Mouse (Mus musculus): ENCODE measurements around the gene Anks1.
A peak's percentile ranks its signal among the peaks of the same experiment; 100 is the strongest.

The Anks1 gene

DNA sequence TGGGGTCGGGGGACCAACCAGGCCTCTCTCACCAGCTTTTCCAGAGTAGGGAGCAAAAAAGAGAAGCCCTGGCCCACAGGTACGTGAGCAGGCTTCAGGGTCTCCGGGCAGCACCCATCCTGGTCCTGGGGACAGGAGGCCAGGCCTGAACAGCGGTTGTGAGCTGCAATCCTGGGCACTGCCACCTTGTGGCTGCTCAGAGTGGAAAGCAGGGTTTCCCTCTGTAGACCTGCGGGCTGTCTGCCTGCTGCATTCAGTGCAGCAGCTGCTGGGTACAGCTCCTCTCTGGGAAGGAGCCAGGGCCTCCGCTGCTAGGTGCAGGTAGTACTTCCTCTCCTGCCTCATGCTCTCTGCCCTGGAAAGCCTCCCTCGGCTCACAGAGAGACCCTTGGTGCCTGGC is 152.4 kb downstream of the Anks1 start:
- DNase-seq: peak; percentile 67 to 73

DNA sequence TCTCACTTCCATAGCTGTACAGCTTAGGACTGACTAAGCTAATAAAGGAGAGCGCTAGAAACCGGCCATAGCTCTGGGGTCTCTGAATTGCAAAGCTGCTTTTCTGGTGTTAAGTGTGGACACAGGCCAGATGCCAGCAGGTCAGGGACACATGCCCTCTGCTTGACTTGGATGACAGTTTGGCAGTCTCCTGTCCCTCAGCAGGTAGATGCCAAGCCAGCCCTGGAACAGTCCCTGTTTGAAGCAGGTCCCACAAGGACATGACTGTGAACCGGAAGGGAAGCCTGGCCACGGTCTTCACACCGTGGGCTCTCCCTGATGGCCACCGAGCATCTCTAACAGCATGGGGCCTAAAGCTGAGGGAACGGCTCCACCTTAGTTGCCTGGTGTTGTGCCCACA is 153.6 kb downstream of the Anks1 start:
- peak; percentile 67 to 74 for DNase-seq

- DNase-seq: no peak
These were observed 154.1 kb downstream of the Anks1 start for GRCm38 (mm10) chr17:28063163-28063562.

DNA sequence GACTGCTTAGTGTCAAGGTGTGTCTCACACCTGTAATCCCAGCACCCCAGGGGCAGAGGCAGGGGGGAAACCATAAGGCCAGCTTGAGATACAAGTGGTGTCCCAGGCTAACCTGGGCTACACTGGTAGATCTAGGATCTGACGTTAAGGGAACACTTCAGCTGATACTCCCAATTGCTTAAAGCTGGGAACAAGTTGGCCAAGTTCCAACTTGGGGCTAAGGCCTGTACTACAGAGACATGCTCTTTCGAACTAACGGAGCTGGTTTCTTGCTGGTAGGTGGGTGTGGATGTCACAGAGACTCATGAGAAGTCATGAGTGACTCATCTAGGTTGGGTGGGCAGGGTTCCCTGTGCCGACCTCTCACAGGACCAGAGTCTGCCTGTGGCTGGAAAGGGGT is 158.2 kb downstream of the Anks1 start:
- DNase-seq: no peak

DNA sequence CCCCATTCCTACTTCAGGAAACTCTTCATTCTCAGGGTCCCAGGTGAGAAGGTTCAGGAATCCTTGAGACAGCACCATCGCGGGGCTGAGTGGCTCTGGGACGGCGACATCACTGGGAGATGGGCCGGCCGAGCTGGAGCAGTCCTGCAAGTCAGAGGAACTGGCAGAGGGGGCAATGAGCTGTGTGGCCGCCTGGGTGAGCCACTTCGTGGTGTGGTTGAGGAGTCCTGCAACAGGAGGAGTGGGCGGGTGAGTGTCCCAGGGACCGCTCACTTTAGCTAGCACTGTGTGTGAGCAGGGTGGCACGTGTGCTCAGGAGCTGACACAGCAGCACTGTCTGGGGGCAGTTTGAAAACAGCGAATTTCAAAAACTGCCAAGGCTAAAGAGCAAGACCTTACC is 160.3 kb downstream of the Anks1 start:
- DNase-seq: no peak

- DNase-seq: peak; percentile 60 to 76
These were observed 161.2 kb downstream of the Anks1 start for GRCm38 (mm10) chr17:28070256-28070655.

DNA sequence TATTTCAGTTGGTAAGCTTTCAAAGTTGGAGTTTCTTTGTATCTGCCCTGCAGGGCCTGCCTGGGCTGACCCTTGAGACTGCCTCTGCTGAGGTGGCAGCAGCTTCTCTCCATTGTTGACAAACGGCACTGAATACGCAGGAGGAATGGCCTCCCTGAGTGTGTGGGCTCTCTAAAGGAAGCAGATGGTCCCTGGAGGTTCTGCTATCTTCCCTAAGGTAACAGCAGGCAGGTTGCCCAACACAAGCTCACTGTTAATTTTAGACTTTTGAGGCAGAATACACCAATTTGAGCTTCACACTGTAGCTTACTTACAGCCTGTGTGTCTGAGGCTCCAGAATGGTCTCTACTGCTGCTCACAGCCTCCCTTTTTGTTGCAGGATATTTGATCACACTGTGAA is 163.6 kb downstream of the Anks1 start:
- no peak for DNase-seq

GRCm38 (mm10) chr17:28074486-28074885 is 165.4 kb downstream of the Anks1 start:
- no peak for DNase-seq

GRCm38 (mm10) chr17:28078028-28078427 is 168.9 kb downstream of the Anks1 start:
- DNase-seq: no peak

GRCm38 (mm10) chr17:28079618-28080017 is 170.5 kb downstream of the Anks1 start:
- peak; percentile 94 to 97 for DNase-seq

- DNase-seq: peak; percentile 69 to 79
These were observed 171.1 kb downstream of the Anks1 start, which contains the start of gene Tcp11 for GRCm38 (mm10) chr17:28080045-28080816. TSS of gene Tcp11 (minus strand) at chr17:28080639.

DNA sequence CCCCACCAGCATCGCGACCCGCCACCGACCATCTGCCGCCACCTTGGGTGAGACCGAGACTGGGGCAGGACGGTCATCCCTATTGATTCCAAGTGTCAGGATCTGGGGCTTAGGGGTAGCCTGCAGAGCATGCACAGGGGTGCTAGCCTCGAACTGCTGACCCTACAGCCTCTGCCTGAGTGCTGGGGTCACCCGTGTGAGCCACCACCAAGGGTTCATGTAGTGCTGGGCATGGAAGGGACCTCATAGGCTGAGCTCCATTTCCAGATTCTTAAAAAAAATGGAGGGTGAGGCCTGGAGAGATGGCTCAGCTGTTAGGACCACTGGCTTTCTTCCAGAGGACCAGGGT is 171.7 kb downstream of the Anks1 start:
- no peak for DNase-seq

DNA sequence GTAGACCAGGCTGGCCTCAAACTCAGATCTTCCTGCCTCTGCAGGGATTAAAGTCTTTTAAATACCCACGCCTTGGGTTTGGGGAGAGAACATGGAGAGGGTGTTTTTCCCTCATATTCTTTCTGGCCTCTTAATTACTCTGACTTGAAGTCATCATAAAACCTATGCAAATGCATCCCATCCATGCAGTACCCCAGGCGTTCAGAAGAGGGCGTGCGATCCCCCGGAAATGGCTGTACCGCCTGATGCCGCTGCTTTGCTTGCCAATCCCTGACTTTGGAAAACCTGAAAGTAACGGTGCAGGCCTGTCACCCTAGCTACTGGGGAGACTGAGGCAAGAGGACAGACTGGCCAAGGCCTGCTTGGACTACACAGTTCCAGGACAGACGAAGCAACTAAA is 172.3 kb downstream of the Anks1 start:
- DNase-seq: peak; percentile 56 to 75

DNA sequence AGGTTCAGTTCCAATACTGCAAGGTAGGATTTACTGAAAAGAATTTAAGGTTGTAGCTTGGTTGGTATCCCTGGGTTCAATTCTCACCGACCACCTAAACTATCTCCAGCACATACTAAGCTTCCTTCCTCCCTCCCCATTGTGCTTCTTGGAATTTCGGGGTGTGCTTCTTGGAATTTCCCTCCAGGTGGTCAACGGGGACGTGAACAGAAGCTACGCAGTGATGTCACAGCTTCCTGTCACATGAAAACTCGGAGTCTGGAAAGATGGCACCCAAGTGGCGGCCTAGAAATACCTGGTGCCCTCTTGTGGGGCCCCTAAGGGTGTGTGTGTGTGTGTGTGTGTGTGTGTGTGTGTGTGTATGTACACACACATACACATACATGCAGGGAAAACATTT is 172.8 kb downstream of the Anks1 start:
- no peak for DNase-seq

GRCm38 (mm10) chr17:28082863-28083262 is 173.8 kb downstream of the Anks1 start:
- no peak for DNase-seq

- DNase-seq: no peak
These were observed 175.3 kb downstream of the Anks1 start for GRCm38 (mm10) chr17:28084395-28084905.

DNA sequence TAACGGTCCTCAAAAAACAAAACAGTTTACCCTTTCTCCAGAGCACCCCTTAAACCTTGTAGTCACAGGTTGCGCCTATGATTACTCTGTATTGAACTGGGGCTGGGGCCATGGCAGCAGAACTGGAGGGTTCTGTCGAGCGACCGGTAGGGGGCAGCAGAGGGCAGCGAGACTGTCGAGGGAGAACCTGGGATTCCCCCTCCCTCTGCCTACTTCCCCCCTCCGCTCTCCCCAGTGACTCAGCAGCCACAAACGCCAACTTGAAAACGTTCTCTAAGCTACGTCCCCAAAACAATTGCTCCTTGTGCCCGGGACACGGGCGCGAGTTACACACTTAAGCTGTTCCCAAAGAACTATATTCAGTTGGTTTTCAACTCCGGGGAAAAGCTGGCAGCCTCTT is 175.9 kb downstream of the Anks1 start:
- peak; percentile 95 to 97 for DNase-seq

GRCm38 (mm10) chr17:28087430-28087829 is 178.3 kb downstream of the Anks1 start:
- no peak for DNase-seq

DNA sequence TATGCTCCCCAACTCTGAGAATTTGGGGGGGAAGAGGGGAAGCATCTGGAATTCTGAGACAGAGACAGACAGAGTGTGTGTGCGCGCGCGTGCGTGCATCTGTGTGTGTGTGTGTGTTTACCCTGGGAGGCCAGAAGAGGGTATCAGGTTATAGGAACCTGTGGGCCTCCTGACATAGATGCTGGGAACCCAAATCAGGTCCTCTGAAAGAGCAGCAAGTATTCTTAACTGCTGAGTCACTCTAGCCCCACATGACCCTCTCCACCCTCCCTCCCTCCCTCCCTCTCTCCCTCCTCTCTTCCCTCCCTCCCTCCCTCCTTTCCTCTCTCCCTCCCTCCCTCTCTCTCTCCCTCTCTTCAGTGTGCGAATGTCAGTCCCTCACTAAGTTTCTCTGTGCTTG is 179.6 kb downstream of the Anks1 start:
- no peak for DNase-seq

GRCm38 (mm10) chr17:28092297-28092696 is 183.2 kb downstream of the Anks1 start:
- no peak for DNase-seq

- DNase-seq: no peak
These were observed 184.7 kb downstream of the Anks1 start for GRCm38 (mm10) chr17:28093837-28094236.

DNA sequence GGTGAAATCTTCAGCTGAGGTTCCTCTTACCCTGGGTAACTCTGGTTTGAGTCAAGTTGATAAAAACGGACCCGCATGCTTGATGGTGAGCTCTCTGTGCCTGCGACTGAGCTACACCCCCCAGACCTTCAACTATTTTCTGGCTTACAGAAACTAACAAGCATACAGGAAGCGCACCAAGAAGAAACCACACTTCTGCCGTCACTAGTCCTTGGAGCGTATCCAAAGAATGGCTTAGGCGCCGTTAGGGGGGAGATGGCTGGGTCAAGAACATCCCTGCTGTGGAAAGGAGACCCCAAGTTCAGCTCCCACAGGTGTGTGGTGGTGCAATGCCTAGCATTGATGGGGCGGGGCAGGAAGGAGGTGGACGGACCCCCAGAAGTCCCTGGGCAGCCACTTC is 187.3 kb downstream of the Anks1 start:
- DNase-seq: no peak

DNA sequence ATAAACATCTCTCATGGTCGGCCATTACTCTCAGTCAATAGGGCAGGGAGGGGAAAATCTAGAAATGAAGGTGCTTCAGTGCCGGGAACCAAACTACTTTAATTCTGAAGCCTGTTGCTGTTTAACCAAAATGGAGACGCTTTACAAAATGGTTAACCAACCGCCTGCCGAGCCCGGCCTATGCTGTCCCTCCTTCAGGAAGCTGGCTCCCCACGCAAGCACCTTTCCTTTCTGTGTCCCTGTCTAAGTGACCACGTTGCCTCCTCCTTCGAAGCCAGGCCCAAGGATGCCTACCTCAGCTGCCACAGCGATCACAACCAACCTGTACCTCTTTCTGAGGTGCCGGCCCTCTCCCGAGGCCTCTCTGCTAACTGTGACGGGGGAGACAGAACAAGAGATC is 188.2 kb downstream of the Anks1 start:
- DNase-seq: no peak

DNA sequence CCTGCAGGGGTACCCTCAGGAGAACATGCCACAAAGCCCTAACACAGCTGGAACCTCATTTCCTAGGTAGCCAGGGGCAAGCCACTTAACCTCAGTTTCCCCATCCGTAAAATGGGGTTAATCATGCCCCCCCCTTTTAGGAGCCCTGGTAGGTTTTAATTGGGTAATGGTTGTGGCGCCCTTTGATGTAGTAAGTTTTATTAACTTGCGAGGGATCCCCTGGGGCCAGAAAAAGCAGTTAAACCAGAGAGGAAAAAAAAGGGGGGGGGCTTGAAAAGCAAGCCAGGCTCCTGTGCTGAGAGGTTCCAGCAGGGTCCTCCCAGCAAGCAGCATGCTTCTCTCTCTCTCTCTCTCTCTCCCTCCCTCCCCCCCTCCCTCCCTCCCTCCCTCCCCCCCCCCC is 190.0 kb downstream of the Anks1 start:
- no peak for DNase-seq

DNA sequence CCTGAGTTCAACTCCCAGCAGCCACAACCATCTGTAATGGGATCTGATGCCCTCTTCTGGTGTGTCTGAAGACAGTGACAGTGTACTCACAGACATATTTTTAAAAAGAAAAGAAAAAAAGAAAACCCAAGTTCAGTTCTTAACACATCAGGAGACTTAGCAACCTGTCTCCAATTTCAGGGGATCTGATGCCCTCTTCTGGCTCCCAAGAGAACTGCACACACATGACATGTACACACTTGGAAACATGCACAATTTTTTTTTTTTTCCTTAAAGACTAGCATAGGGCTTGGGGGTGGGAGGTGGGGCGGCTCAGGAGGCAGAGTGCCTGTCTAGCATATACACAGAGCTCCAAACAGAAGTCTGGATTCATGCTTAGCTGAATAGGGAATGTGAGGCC is 191.6 kb downstream of the Anks1 start:
- DNase-seq: no peak

All from cerebellum, postnatal 14 days (tissue).